In the genomic region with DNA sequence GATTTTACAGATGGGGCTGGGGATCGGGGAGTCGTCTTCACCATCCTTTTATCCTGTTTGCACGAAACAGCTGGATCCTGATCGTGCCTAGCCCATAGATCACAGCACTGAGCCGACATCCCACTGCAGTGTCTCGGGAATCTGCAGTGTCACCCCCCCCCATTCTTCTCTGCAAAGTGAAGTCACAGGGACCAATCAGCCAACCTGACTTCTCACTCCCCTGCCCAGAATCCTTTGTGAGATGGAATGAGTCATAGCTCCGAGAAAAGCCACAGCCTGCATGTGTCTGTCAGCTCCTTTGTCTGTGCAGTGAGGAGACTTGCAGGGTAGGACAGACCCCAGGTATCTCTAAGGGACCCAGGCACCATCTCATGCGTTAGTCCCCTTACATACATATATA, we compare ENCODE assay signal across 7 mouse cellular contexts.
DNase-seq lines count a peak whose midpoint lies in the region; ATAC-seq and TF ChIP-seq lines count a peak whose summit lies in the region.

No protein-coding gene starts in this region.

- H3K4me2 ChIP-seq in lung, postnatal 0 days (replicated peaks; ENCODE audit: low read depth, low read length), result no peak overlapping the region
- H3K4me2 ChIP-seq in embryonic facial prominence, embryonic 13.5 days, result peak overlapping the region; percentile 9

- no peaks in the 10 kb centered on the region for H3K9me3 ChIP-seq in lung, postnatal 0 days (ENCODE audit: low read length)
- H3K9me3 ChIP-seq in embryonic facial prominence, embryonic 13.5 days, result no peaks in the 10 kb centered on the region
- H3K9me3 ChIP-seq in hindbrain, embryonic 10.5 days, result no peaks in the 10 kb centered on the region

- no peaks in the 10 kb centered on the region for H3K27me3 ChIP-seq in lung, postnatal 0 days (replicated peaks; ENCODE audit: insufficient read depth, low read length)
- no peaks in the 10 kb centered on the region for H3K27me3 ChIP-seq in embryonic facial prominence, embryonic 13.5 days
- no peaks in the 10 kb centered on the region for H3K27me3 ChIP-seq in hindbrain, embryonic 10.5 days (ENCODE audit: insufficient read depth, poor library complexity, severe bottlenecking)
- no peaks in the 10 kb centered on the region for H3K27me3 ChIP-seq in kidney, adult 2 months (replicated peaks; ENCODE audit: control insufficient read depth, insufficient read depth, low read length)

- no peak for ATAC-seq in lung, postnatal 0 days
- ATAC-seq in embryonic facial prominence, embryonic 13.5 days (ENCODE audit: insufficient number of reproducible peaks, insufficient read depth, low FRiP score, low TSS enrichment, low read depth), result no peak

- no peaks in the 10 kb centered on the region for H3K36me3 ChIP-seq in lung, postnatal 0 days (ENCODE audit: insufficient read depth, low read length)
- H3K36me3 ChIP-seq in embryonic facial prominence, embryonic 13.5 days, result no peaks in the 10 kb centered on the region
- no peaks in the 10 kb centered on the region for H3K36me3 ChIP-seq in hindbrain, embryonic 10.5 days
- no peaks in the 10 kb centered on the region for H3K36me3 ChIP-seq in kidney, adult 2 months (ENCODE audit: control insufficient read depth, insufficient read depth, low read length)

- WGBS in lung, postnatal 0 days, result 35% methylated on average over 8 of the region's 8 CpGs
- 41% methylated on average over 8 of the region's 8 CpGs for WGBS in embryonic facial prominence, embryonic 13.5 days
- 23% methylated on average over 8 of the region's 8 CpGs for WGBS in hindbrain, embryonic 10.5 days
- 62% methylated on average over 8 of the region's 8 CpGs for WGBS in kidney, adult 2 months

- no peak overlapping the region for H3K4me3 ChIP-seq in lung, postnatal 0 days (ENCODE audit: low read depth, low read length)
- no peak overlapping the region for H3K4me3 ChIP-seq in embryonic facial prominence, embryonic 13.5 days
- no peak overlapping the region for H3K4me3 ChIP-seq in hindbrain, embryonic 10.5 days
- no peak overlapping the region for H3K4me3 ChIP-seq in kidney, adult 2 months (ENCODE audit: insufficient read depth, low read depth, low read length)

- no peak for TF ChIP-seq CTCF in lung, postnatal 0 days (IDR thresholded peaks at IDR 0.05)
- no peak for TF ChIP-seq CTCF in kidney, adult 2 months (conservative IDR thresholded peaks at IDR 0.05; ENCODE audit: insufficient read depth, insufficient read length, low read depth, low read length)

- peak; percentile 32 for DNase-seq in lung, postnatal 0 days (ENCODE audit: low spot score)
- DNase-seq in lung, postnatal 36 days, result no peak
- DNase-seq in hindbrain, embryonic 10.5 days (ENCODE audit: low spot score), result peak; percentile 47
- DNase-seq in retina, postnatal 1 day, result peak; percentile 58
- no peak for DNase-seq in urinary bladder, postnatal 36 days (ENCODE audit: low spot score in 2 of 2)
- DNase-seq in kidney, adult 2 months, result no peak

- H3K4me1 ChIP-seq in lung, postnatal 0 days (ENCODE audit: insufficient read depth, low read depth, low read length), result no peaks in the 10 kb centered on the region
- H3K4me1 ChIP-seq in embryonic facial prominence, embryonic 13.5 days, result peaks cover 21% of the 10 kb centered on the region
- peaks cover 57% of the 10 kb centered on the region for H3K4me1 ChIP-seq in hindbrain, embryonic 10.5 days (replicated peaks)
- H3K4me1 ChIP-seq in kidney, adult 2 months (ENCODE audit: control insufficient read depth, insufficient read depth, low read length), result no peaks in the 10 kb centered on the region

- H3K27ac ChIP-seq in lung, postnatal 0 days (ENCODE audit: low read length), result no peak overlapping the region
- peak overlapping the region; percentile 56; the same call in 1 of the 2 replicates for H3K27ac ChIP-seq in embryonic facial prominence, embryonic 13.5 days
- H3K27ac ChIP-seq in hindbrain, embryonic 10.5 days, result peak overlapping the region; percentile 72
- H3K27ac ChIP-seq in kidney, adult 2 months (ENCODE audit: insufficient read depth, low read depth, low read length), result no peak overlapping the region

- no peak for TF ChIP-seq POLR2A in kidney, adult 2 months (IDR thresholded peaks at IDR 0.05; ENCODE audit: low read depth, low read length)

- no peak for TF ChIP-seq EP300 in lung, postnatal 0 days (IDR thresholded peaks at IDR 0.05)

- H3K9ac ChIP-seq in lung, postnatal 0 days (replicated peaks; ENCODE audit: low read depth), result no peak overlapping the region
- H3K9ac ChIP-seq in embryonic facial prominence, embryonic 13.5 days, result 0 out of 2 replicates have a peak overlapping the region, but pooled peaks have one; percentile 8

Comparison
In these comparisons a context has a peak if more than half of its experiments do, and no peak if none do; other contexts are left out.
1. DNase-seq: peak in lung, postnatal 0 days (single experiment), hindbrain, embryonic 10.5 days (single experiment) and retina, postnatal 1 day (single experiment); none in lung, postnatal 36 days (single experiment), urinary bladder, postnatal 36 days (0 of 2) and kidney, adult 2 months (single experiment).
2. H3K27ac ChIP-seq: peak in embryonic facial prominence, embryonic 13.5 days (single experiment) and hindbrain, embryonic 10.5 days (single experiment); none in lung, postnatal 0 days (single experiment) and kidney, adult 2 months (single experiment).